Mouse (Mus musculus) myocyte (in vitro differentiated cells): ENCODE data around the gene Mlana. TPM values are rescaled to one million over a fixed set of nuclear protein-coding genes. Genes with fewer than 3 reads are reported as not detected.

Experiments
- H3K27me3 ChIP-seq: one replicate; pipeline ENCODE4 v1.6.1; 2011; ENCODE audit not compliant: control insufficient read depth, insufficient read depth, insufficient read length
- H3K36me3 ChIP-seq: one replicate; pipeline ENCODE4 v1.6.1; 2011; ENCODE audit not compliant: control insufficient read depth, insufficient read depth
- H3K4me2 ChIP-seq: one replicate; pipeline ENCODE4 v1.6.1; 2011; ENCODE audit warnings: low read depth, control low read depth
- H3K4me3 ChIP-seq: one replicate; pipeline ENCODE4 v1.5.1; 2011; ENCODE audit warnings: mild to moderate bottlenecking, control low read depth, moderate library complexity
- H3K79me2 ChIP-seq: one replicate; pipeline ENCODE4 v1.6.1; 2011; ENCODE audit not compliant: control insufficient read depth, insufficient read depth
- H3ac ChIP-seq: one replicate; pipeline ENCODE4 v1.6.1; 2011; ENCODE audit not compliant: control insufficient read depth, insufficient read length
- CEBPB ChIP-seq: IDR thresholded peaks from 2 replicates; pipeline ENCODE4 v1.6.1; 2011; ENCODE audit warnings: mild to moderate bottlenecking, moderate library complexity; ENCODE audit not compliant: poor library complexity, insufficient read depth, severe bottlenecking
- E2F4 ChIP-seq: IDR thresholded peaks from one replicate; pipeline ENCODE4 v1.6.1; 2011; ENCODE audit warnings: mild to moderate bottlenecking, control low read depth, moderate library complexity; ENCODE audit not compliant: insufficient read depth
- MAX ChIP-seq: IDR thresholded peaks from one replicate; pipeline ENCODE4 v1.6.1; 2011; ENCODE audit warnings: low read depth, mild to moderate bottlenecking, control low read depth
- MYOD1 ChIP-seq, 3 experiments: IDR thresholded peaks; one replicate each; pipeline ENCODE4 v1.6.1; 2011; ENCODE audit warnings: control low read depth in 2 of 3, low read depth in 2 of 3, mild to moderate bottlenecking in 2 of 3, moderate library complexity in 1 of 3; ENCODE audit not compliant: insufficient read length in 2 of 3, control insufficient read depth in 1 of 3
- MYOG ChIP-seq, 3 experiments: IDR thresholded peaks; one replicate each; pipeline ENCODE4 v1.6.1; 2011; ENCODE audit warnings: control low read depth in 2 of 3, low read depth in 2 of 3, mild to moderate bottlenecking in 2 of 3; ENCODE audit not compliant: insufficient read length in 2 of 3, control insufficient read depth in 1 of 3, insufficient read depth in 1 of 3
- POLR2A ChIP-seq: IDR thresholded peaks from one replicate; pipeline ENCODE4 v1.6.1; 2011; ENCODE audit warnings: low read depth, mild to moderate bottlenecking, control low read depth, moderate library complexity; ENCODE audit not compliant: insufficient read length
- POLR2AphosphoS2 ChIP-seq: IDR thresholded peaks from one replicate; pipeline ENCODE4 v1.6.1; 2011; ENCODE audit warnings: low read depth, control low read depth; ENCODE audit not compliant: insufficient read length
- REST ChIP-seq: IDR thresholded peaks from one replicate; pipeline ENCODE4 v1.6.1; 2011; ENCODE audit warnings: mild to moderate bottlenecking, control low read depth, moderate library complexity; ENCODE audit not compliant: insufficient read depth, insufficient read length
- SRF ChIP-seq: IDR thresholded peaks from one replicate; pipeline ENCODE4 v1.6.1; 2011; ENCODE audit warnings: low read depth; ENCODE audit not compliant: control insufficient read depth, insufficient read length
- TCF12 ChIP-seq: IDR thresholded peaks from one replicate; pipeline ENCODE4 v1.6.1; 2011; ENCODE audit warnings: mild to moderate bottlenecking, control low read depth; ENCODE audit not compliant: poor library complexity, insufficient read depth, severe bottlenecking
- TCF3 ChIP-seq: IDR thresholded peaks from one replicate; pipeline ENCODE4 v1.6.1; 2011; ENCODE audit warnings: low read depth, control low read depth; ENCODE audit not compliant: insufficient read length
- USF1 ChIP-seq: IDR thresholded peaks from one replicate; pipeline ENCODE4 v1.6.1; 2011; ENCODE audit warnings: low read depth, mild to moderate bottlenecking, control low read depth, moderate library complexity
- polyA plus RNA-seq: library from polyadenylated mRNA; unstranded; fragments of >200 nt; fragmentation: generic; extraction: Trizol; gene quantifications from one replicate; pipeline ENCODE4 v1.2.1, GENCODE M21; 2012; ENCODE audit warnings: missing spikeins

The Mlana gene
- not detected for polyA plus RNA-seq

DNA sequence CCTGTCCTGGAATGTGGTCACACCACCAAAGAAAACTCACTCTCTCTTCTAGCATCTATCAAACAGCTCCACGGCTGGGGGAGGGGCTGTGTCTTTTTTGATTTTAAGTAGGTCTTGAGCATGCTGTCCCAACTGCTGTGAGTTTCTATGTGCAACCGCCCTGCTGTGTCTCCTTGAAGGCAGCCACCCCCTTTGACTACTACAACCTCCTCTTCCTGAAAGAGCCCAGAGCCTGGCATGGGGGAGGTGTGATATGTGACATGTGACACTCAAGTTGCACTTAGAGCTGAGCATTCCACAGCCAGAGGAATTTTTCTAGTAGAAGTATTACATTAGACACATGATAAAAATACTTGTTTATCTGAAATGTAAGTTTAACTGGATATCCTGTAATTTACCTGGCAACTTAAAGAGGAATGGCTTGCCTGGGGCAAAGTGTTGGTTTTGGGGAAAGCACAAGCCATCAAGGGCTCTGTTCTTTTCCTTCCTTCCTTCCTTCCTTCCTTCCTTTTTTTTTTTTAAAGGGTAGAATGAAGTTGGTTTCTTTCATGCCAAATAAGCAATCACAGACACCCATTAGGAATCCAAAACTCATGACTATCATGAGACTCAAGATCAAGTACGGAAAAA, at the start of gene Mlana:
Gene Mlana, plus strand, starts transcription at position 580 of the 630 bp plus-strand sequence.
- H3K4me3 ChIP-seq, result no peak within 1 kb of the TSS
- no peaks in the 10 kb centered on the region for H3K36me3 ChIP-seq
- TF ChIP-seq MYOG (IDR thresholded peaks at IDR 0.05; ENCODE audit: control insufficient read depth in 1 of 3, insufficient read depth in 1 of 3, insufficient read length in 2 of 3, low read depth in 2 of 3) (no peak), REST (no peak), CEBPB (no peak), TCF3 (no peak), E2F4 (no peak), USF1 (no peak), SRF (no peak), POLR2A (no peak), MAX (no peak), TCF12 (no peak), POLR2AphosphoS2 (no peak), MYOD1 (IDR thresholded peaks at IDR 0.05; ENCODE audit: control insufficient read depth in 1 of 3, insufficient read length in 2 of 3, low read depth in 2 of 3) (no peak)
- no peaks in the 10 kb centered on the region for H3K79me2 ChIP-seq
- no peak within 1 kb of the TSS for H3K4me2 ChIP-seq
- H3ac ChIP-seq, result no peak within 1 kb of the TSS
- no peaks in the 10 kb centered on the region for H3K27me3 ChIP-seq

DNA sequence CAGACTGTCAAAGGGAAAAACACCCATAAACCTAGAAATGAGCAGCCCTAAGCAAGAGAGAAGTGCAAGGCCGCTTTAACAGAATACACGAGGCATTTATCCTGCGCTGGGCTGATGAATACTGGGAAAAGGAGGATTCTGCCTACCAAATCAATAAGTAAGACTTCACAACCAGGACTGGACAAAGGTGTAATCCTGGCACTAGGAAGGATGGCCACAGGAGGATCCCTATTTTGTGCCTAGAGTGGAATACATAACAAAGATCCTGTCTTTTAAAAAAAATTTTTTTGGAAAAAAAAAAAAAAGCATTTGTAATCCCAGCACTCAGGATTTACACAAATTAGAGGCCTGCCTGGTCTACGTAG, 49.1 kb upstream of the Mlana start:
- Histone ChIP-seq H3ac (peak overlapping the region; percentile 78), H3K36me3 (no peaks in the 10 kb centered on the region), H3K4me2 (no peak overlapping the region), H3K27me3 (no peaks in the 10 kb centered on the region), H3K4me3 (peak overlapping the region; percentile 42), H3K79me2 (no peaks in the 10 kb centered on the region)
- TF ChIP-seq USF1, result no peak
- TF ChIP-seq CEBPB, result no peak
- TF ChIP-seq POLR2A, result no peak
- no peak for TF ChIP-seq TCF12
- no peak for TF ChIP-seq MYOD1 (IDR thresholded peaks at IDR 0.05; ENCODE audit: control insufficient read depth in 1 of 3, insufficient read length in 2 of 3, low read depth in 2 of 3)
- no peak for TF ChIP-seq REST
- no peak for TF ChIP-seq MYOG (IDR thresholded peaks at IDR 0.05; ENCODE audit: control insufficient read depth in 1 of 3, insufficient read depth in 1 of 3, insufficient read length in 2 of 3, low read depth in 2 of 3)
- no peak for TF ChIP-seq POLR2AphosphoS2
- no peak for TF ChIP-seq MAX
- TF ChIP-seq SRF, result no peak
- TF ChIP-seq E2F4, result no peak
- TF ChIP-seq TCF3, result no peak

DNA sequence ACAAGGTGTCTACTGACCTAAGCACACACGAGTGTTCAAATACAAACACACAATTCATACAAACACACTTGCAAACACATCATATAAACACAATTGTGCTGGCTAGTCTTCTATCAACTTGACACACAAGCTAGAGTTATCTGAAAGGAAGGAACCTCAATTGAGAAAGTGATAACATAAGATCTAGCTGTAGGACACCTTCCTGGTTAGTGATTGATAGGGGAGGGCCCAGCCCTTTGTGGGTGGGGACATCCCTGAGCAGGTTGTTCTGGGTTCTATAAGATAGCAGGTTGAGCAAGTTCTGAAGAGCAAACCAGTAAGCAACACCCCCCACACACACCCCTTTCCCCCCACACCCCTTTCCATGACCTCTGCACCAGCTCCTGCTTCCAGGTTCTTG, 47.9 kb upstream of the Mlana start:
- no peak overlapping the region for H3K4me3 ChIP-seq
- TF ChIP-seq MAX (no peak), REST (no peak)
- no peak overlapping the region for H3ac ChIP-seq
- no peaks in the 10 kb centered on the region for H3K36me3 ChIP-seq
- no peaks in the 10 kb centered on the region for H3K79me2 ChIP-seq
- no peaks in the 10 kb centered on the region for H3K27me3 ChIP-seq
- no peak overlapping the region for H3K4me2 ChIP-seq

DNA sequence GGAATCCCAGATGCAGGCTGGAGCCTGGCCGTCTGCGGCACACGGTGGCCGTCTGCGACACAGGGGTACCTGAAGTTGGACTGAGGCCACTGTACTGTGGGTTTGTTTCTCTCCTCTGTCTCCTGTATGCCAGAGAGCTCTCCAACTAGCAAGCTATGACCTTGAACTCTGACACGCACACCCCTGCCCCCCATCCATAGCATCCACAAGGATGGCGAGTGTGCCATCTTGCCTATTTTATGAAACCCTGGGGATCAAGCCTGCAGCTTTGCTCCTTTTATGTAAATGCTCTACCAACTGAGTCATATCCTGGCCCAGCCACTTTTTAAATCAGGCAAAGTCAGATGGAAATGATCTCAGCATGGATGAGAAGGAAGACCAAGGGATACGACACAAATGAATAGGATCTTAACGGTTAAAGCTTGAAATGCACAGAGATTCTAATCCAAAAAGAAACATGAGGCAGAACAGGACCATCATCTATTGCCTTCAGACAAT, 43.8 kb upstream of the Mlana start:
- Histone ChIP-seq H3ac (no peak overlapping the region), H3K4me3 (no peak overlapping the region), H3K4me2 (peak overlapping the region; percentile 39), H3K36me3 (no peaks in the 10 kb centered on the region), H3K79me2 (no peaks in the 10 kb centered on the region), H3K27me3 (no peaks in the 10 kb centered on the region)
- TF ChIP-seq USF1, result no peak
- TF ChIP-seq E2F4, result no peak
- TF ChIP-seq CEBPB, result no peak
- no peak for TF ChIP-seq MAX
- no peak for TF ChIP-seq TCF3
- no peak for TF ChIP-seq SRF
- TF ChIP-seq MYOD1 (IDR thresholded peaks at IDR 0.05; ENCODE audit: control insufficient read depth in 1 of 3, insufficient read length in 2 of 3, low read depth in 2 of 3), result no peak
- no peak for TF ChIP-seq POLR2A
- TF ChIP-seq REST, result no peak
- no peak for TF ChIP-seq POLR2AphosphoS2
- no peak for TF ChIP-seq TCF12

DNA sequence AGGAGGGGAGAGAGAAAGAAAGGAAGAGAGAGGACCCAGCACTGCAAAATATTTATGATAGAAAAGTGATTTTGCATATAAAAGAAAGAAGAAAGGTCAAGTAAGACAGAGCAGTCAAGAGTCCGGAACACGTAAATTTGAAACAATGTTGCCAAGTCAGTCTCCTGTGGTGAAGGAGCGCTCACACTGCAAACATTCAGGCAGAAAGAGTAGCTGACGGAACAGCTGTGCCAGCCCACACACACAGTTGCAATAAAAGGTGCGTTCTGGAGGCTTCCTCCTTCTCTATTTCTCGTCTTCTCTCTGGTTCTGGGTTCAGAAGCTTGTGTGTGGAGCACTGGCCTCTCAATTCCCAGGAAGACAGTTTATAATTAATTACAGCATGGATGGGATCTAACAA, 42.5 kb upstream of the Mlana start:
- Histone ChIP-seq H3K4me2 (peak overlapping the region; percentile 38), H3K36me3 (no peaks in the 10 kb centered on the region), H3K4me3 (no peak overlapping the region), H3K27me3 (no peaks in the 10 kb centered on the region), H3K79me2 (no peaks in the 10 kb centered on the region), H3ac (no peak overlapping the region)
- TF ChIP-seq MYOD1 (IDR thresholded peaks at IDR 0.05; ENCODE audit: control insufficient read depth in 1 of 3, insufficient read length in 2 of 3, low read depth in 2 of 3), result peak in 2 of 3 experiments; percentile 87 to 92
- peak; percentile 29 to 85 (median 59) for TF ChIP-seq MYOG (IDR thresholded peaks at IDR 0.05; ENCODE audit: control insufficient read depth in 1 of 3, insufficient read depth in 1 of 3, insufficient read length in 2 of 3, low read depth in 2 of 3)
- 0 out of 2 replicates have a peak, but pooled peaks have one; percentile 12 for TF ChIP-seq CEBPB
- TF ChIP-seq POLR2AphosphoS2, result no peak
